Mouse (Mus musculus): ENCODE measurements around the gene Riox2. TPM values are rescaled to one million over a fixed set of nuclear protein-coding genes. Genes with fewer than 3 reads are reported as not detected.

Gene Riox2
- polyA plus RNA-seq, 1 experiment from 2014 or later = 19.9 TPM

DNA sequence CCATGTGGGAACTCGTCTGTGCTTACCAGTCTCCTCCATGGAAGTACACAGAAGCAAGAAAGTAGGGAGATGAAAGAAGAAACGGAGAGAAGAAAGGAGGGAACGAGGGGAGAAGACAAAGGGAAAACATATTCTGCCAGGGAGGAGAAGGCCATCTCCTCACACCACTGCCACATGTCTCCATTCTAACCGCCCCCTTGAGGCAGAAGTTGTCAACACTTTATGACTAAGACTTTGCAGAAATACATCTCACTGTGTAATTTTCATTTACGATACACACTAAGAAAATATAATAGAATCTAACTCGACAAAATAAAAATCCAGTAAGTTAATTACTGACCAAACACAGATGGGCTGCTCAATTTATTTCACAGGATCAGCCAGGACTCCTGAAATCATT, 55.4 kb downstream of the Riox2 start:
- 88% methylated on average over 6 of the region's 6 CpGs for WGBS
- Histone ChIP-seq H3K4me2 (replicated peaks) (no peak overlapping the region), H3K9ac (no peak overlapping the region), H3K4me3 (no peak overlapping the region), H3K4me1 (no peaks in the 10 kb centered on the region), H3K27me3 (no peaks in the 10 kb centered on the region), H3K9me3 (replicated peaks) (peaks cover 7% of the 10 kb centered on the region; the same call in 1 of the 2 replicates), H3K27ac (no peak overlapping the region), H3K36me3 (peaks cover 13% of the 10 kb centered on the region)
- ATAC-seq (ENCODE audit: low FRiP score) = no peak

DNA sequence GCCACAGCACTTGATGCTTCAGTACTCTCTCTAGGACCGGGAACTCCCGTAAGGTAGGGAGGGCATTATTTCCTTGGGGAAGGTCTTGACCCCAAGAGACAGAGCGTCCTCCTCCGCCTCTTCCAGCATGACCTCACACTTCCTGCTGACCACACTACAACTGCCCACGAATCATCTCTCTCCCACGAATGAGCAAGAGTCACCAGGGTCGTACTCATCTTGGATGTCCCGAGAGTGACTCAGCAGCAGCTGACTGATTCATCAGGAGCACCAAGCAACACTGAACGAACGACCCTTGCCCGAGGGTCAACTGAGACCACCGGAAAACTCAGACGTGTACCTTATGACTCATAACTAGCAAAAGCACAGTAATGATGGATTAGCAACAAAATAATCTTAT, 58.0 kb downstream of the Riox2 start:
- WGBS = 92% methylated on average over 13 of the region's 13 CpGs

DNA sequence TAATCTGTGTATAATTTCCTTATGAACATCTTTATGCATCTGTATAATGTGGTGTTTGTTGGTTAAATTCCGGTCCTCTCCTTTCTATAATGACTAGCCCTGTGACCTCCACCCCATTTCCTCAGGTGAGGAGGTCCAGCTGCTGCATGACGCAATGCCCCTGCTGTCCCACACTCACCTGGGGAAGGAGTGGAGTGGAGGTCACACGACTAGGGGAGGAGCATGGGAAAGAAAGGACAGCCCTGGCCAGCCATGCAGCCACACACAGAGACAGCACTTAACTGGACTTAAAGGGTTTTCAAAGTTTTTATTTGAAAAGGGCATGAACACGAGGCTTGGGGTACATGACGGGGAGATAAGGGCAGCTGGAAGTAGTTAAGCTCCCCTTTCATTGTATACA, 59.7 kb downstream of the Riox2 start:
- Histone ChIP-seq H3K36me3 (peaks cover 10% of the 10 kb centered on the region), H3K4me1 (no peaks in the 10 kb centered on the region), H3K9ac (no peak overlapping the region), H3K27me3 (no peaks in the 10 kb centered on the region), H3K9me3 (replicated peaks) (peaks cover 7% of the 10 kb centered on the region; the same call in 1 of the 2 replicates), H3K4me2 (replicated peaks) (no peak overlapping the region), H3K27ac (no peak overlapping the region), H3K4me3 (no peak overlapping the region)
- 85% methylated on average over 5 of the region's 5 CpGs for WGBS
- no peak for ATAC-seq (ENCODE audit: low FRiP score)

More for the DNA sequence above, 58.0 kb downstream of the Riox2 start:
- H3K4me3 ChIP-seq = no peak overlapping the region
- peaks cover 7% of the 10 kb centered on the region; the same call in 1 of the 2 replicates for H3K9me3 ChIP-seq (replicated peaks)
- peaks cover 10% of the 10 kb centered on the region for H3K36me3 ChIP-seq
- H3K4me2 ChIP-seq (replicated peaks) = no peak overlapping the region
- H3K4me1 ChIP-seq = no peaks in the 10 kb centered on the region
- H3K27ac ChIP-seq = no peak overlapping the region
- no peak for ATAC-seq (ENCODE audit: low FRiP score)
- no peak overlapping the region for H3K9ac ChIP-seq
- no peaks in the 10 kb centered on the region for H3K27me3 ChIP-seq

DNA sequence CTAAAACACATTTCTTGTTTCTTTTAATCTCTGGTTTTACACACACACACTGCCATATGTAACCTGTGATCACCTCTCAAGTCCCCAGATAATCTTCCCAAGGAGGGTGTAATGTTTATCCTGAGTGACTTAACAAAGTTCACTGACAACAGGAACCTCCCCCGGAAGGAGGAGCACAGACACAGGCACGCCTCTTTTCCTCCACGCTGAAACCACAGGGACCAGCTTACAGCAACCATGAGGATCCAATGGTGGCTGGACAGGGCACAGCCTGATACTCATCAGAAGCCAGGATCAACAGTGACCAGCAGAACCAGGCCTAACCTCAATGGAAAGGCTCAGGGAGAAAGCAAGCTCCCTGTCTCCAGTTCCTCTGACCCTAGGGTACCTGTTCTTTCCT, 61.0 kb downstream of the Riox2 start:
- no peak for ATAC-seq (ENCODE audit: low FRiP score)
- no peaks in the 10 kb centered on the region for H3K27me3 ChIP-seq
- WGBS = 46% methylated on average over 3 of the region's 3 CpGs
- no peaks in the 10 kb centered on the region for H3K4me1 ChIP-seq
- H3K9ac ChIP-seq = no peak overlapping the region
- no peak overlapping the region for H3K4me2 ChIP-seq (replicated peaks)
- H3K4me3 ChIP-seq = no peak overlapping the region
- peaks cover 10% of the 10 kb centered on the region for H3K36me3 ChIP-seq
- H3K9me3 ChIP-seq (replicated peaks) = peaks cover 7% of the 10 kb centered on the region; the same call in 1 of the 2 replicates
- H3K27ac ChIP-seq = no peak overlapping the region

DNA sequence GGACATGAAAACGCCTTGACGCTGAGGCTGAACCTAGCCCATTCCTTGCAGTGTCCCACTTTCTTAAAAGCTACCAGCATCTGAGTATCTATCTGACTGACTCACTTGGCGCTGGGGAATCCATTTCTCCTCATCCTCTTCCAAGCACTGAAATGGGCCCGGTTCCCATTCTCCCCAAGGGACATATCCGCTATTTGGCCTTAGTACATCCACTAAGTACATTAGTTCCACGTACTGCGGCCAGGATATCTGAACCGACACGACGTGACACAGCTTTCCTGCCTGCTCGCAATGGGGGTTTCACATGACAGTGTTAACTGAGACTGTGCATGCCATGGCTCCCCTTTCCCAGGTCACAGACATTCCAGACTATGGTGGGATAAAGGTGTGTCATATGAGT, 62.8 kb downstream of the Riox2 start:
- Histone ChIP-seq H3K9ac (no peak overlapping the region), H3K9me3 (replicated peaks) (peaks cover 7% of the 10 kb centered on the region; the same call in 1 of the 2 replicates), H3K4me2 (replicated peaks) (no peak overlapping the region), H3K4me1 (no peaks in the 10 kb centered on the region), H3K27me3 (no peaks in the 10 kb centered on the region), H3K27ac (no peak overlapping the region), H3K36me3 (peaks cover 10% of the 10 kb centered on the region), H3K4me3 (no peak overlapping the region)
- ATAC-seq (ENCODE audit: low FRiP score) = no peak
- 90% methylated on average over 11 of the region's 11 CpGs for WGBS

DNA sequence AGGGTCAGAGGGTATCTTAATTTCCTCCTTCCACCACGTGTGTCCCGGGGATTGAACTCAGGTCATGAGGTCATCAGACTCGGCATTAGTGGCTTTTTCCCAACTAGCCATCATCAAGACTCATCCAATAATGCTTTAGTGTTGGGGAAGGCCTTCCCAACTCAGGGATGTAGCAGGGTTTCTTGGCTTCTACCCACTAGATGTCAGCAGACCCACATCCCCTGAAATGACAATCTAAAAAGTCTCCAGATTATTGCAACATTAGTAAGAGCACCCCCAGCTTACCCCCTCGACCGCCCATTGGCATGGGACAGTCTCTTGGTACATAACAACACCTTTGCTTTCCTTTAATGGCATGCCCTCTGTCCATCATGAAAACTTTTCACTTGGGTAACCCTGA, 64.1 kb downstream of the Riox2 start:
- Histone ChIP-seq H3K4me1 (no peaks in the 10 kb centered on the region), H3K9ac (no peak overlapping the region), H3K27me3 (no peaks in the 10 kb centered on the region), H3K4me2 (replicated peaks) (no peak overlapping the region), H3K36me3 (no peaks in the 10 kb centered on the region), H3K27ac (no peak overlapping the region), H3K9me3 (replicated peaks) (no peaks in the 10 kb centered on the region), H3K4me3 (no peak overlapping the region)
- WGBS = 81% methylated on average over 5 of the region's 5 CpGs
- ATAC-seq (ENCODE audit: low FRiP score) = no peak

DNA sequence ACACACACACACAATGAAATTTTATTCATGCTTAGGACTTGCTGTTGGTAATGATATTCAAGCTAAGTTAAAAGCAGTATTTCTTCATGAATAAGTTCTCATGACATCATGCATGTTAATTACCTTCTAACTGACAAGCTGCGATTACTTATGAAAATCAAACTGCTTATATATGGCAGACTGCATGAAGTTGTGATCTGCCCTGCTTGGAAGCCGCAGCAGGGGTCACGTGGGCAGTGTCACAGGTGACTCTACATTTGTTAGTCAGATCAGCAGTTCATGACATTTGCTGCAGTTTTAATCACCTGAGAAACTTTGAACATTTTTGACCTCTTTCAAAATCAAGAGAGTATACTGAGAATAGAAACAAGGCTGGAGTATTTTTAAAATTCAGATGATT, 69.4 kb downstream of the Riox2 start:
- Histone ChIP-seq H3K27ac (no peak overlapping the region), H3K4me2 (replicated peaks) (no peak overlapping the region), H3K4me1 (no peaks in the 10 kb centered on the region), H3K9me3 (replicated peaks) (no peaks in the 10 kb centered on the region), H3K4me3 (no peak overlapping the region), H3K27me3 (no peaks in the 10 kb centered on the region), H3K36me3 (no peaks in the 10 kb centered on the region), H3K9ac (no peak overlapping the region)
- WGBS = 84% methylated on average over 3 of the region's 3 CpGs
- no peak for ATAC-seq (ENCODE audit: low FRiP score)

DNA sequence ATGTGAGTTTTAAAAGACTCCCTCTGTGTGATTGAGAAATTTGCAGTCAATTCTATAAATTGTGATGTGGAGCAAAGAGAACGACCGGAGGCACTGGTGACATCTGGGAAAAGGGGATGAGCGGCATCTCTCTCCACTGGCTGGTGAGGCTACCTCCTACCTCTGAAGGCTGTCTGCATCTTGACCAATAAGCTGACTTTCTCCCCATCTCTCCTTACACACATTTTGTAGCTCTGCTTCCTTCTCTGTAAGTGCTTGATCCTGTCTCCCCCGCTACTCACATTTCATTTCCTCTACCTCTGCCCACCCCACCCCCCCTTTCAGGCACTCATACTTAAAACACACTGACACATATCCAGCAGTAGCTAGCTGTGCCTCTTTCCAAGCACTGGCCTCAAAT, 69.8 kb downstream of the Riox2 start:
- no peaks in the 10 kb centered on the region for H3K36me3 ChIP-seq
- H3K4me2 ChIP-seq (replicated peaks) = no peak overlapping the region
- no peak for ATAC-seq (ENCODE audit: low FRiP score)
- H3K4me3 ChIP-seq = no peak overlapping the region
- no peak overlapping the region for H3K9ac ChIP-seq
- H3K27me3 ChIP-seq = no peaks in the 10 kb centered on the region
- 81% methylated on average over 4 of the region's 4 CpGs for WGBS
- H3K4me1 ChIP-seq = no peaks in the 10 kb centered on the region
- no peaks in the 10 kb centered on the region for H3K9me3 ChIP-seq (replicated peaks)
- H3K27ac ChIP-seq = no peak overlapping the region

Other genes starting within 250 kb of the Riox2 start
- gene Olfr201, start 199.1 kb upstream of the Riox2 start, polyA plus RNA-seq (2016; fragmentation: Nextera tagmentation; extraction: Ambion mirVana) = not detected in 2 replicates
- not detected in 2 replicates for gene Olfr202, start 185.0 kb upstream of the Riox2 start, polyA plus RNA-seq (2016; fragmentation: Nextera tagmentation; extraction: Ambion mirVana)
- gene Olfr203, start 172.9 kb upstream of the Riox2 start, polyA plus RNA-seq (2016; fragmentation: Nextera tagmentation; extraction: Ambion mirVana) = not detected in 2 replicates
- not detected in 2 replicates for gene Olfr204, start 153.5 kb upstream of the Riox2 start, polyA plus RNA-seq (2016; fragmentation: Nextera tagmentation; extraction: Ambion mirVana)
- not detected in 2 replicates for gene Olfr205, start 140.6 kb upstream of the Riox2 start, polyA plus RNA-seq (2016; fragmentation: Nextera tagmentation; extraction: Ambion mirVana)
- not detected in 2 replicates for gene Olfr206, start 122.5 kb upstream of the Riox2 start, polyA plus RNA-seq (2016; fragmentation: Nextera tagmentation; extraction: Ambion mirVana)
- not detected in 2 replicates for gene Olfr209, start 107.8 kb upstream of the Riox2 start, polyA plus RNA-seq (2016; fragmentation: Nextera tagmentation; extraction: Ambion mirVana)
- gene Gabrr3, start 64.4 kb upstream of the Riox2 start, polyA plus RNA-seq (2016; fragmentation: Nextera tagmentation; extraction: Ambion mirVana) = 0.08 and 0.10 TPM in 2 replicates
- 5.9 and 6.3 TPM in 2 replicates for gene Crybg3, start 129.2 kb downstream of the Riox2 start, polyA plus RNA-seq (2016; fragmentation: Nextera tagmentation; extraction: Ambion mirVana)
- 42.8 and 51.1 TPM in 2 replicates for gene Arl6, start 167.6 kb downstream of the Riox2 start, polyA plus RNA-seq (2016; fragmentation: Nextera tagmentation; extraction: Ambion mirVana)

Measured in hindbrain, embryonic 12.5 days (tissue).